Mouse (Mus musculus) liver, embryonic 11.5 days (tissue): ENCODE data around the gene Plcb4. TPM values are rescaled to one million over a fixed set of nuclear protein-coding genes. Genes with fewer than 3 reads are reported as not detected.
"Not testable (repeated sequence)": the region's sequence is repeated elsewhere in the genome, so short reads cannot be mapped to it uniquely, and the experiment has no call there.

Source experiments
- ATAC-seq: fragments of 200-750 bp; cut with Nextera tagmentation; replicated peaks from 2 replicates; pipeline ENCODE4 v1.8.0; 2017; ENCODE audit warnings: moderate number of reproducible peaks, mild to moderate bottlenecking, moderate TSS enrichment, moderate library complexity; ENCODE audit not compliant: low FRiP score
- DNase-seq: peaks from one replicate; pipeline ENCODE4 v3.0.0-alpha.2; 2017; ENCODE audit warnings: low spot score
- H3K27ac ChIP-seq: fragments of 300-500 bp; sonication (generic); 2 replicates; pipeline ENCODE4 v1.5.1; 2014; ENCODE audit warnings: mild to moderate bottlenecking, low read depth, low read length, control low read depth
- H3K27me3 ChIP-seq: fragments of 300-500 bp; sonication (generic); replicated peaks from 2 replicates; pipeline ENCODE4 v1.6.1; 2014; ENCODE audit warnings: low read length, mixed read lengths; ENCODE audit not compliant: control insufficient read depth, insufficient read depth
- H3K36me3 ChIP-seq: fragments of 300-500 bp; sonication (generic); 2 replicates; pipeline ENCODE4 v1.6.1; 2014; ENCODE audit warnings: mild to moderate bottlenecking, low read length, moderate library complexity, mixed read lengths; ENCODE audit not compliant: control insufficient read depth, insufficient read depth
- H3K4me1 ChIP-seq: fragments of 300-500 bp; sonication (generic); replicated peaks from 2 replicates; pipeline ENCODE4 v1.6.1; 2014; ENCODE audit warnings: low read length, mixed read lengths; ENCODE audit not compliant: control insufficient read depth, insufficient read depth
- H3K4me2 ChIP-seq: fragments of 300-500 bp; sonication (generic); 2 replicates; pipeline ENCODE4 v1.6.1; 2014; ENCODE audit warnings: mild to moderate bottlenecking, control low read depth, moderate library complexity
- H3K4me3 ChIP-seq: fragments of 300-500 bp; sonication (generic); 2 replicates; pipeline ENCODE4 v1.5.1; 2014; ENCODE audit warnings: low read depth, low read length, control low read depth
- H3K9ac ChIP-seq: fragments of 300-500 bp; sonication (generic); 2 replicates; pipeline ENCODE4 v1.6.1; 2014; ENCODE audit warnings: low read depth, low read length, control low read depth
- H3K9me3 ChIP-seq: fragments of 300-500 bp; sonication (generic); 2 replicates; pipeline ENCODE4 v1.6.1; 2016; ENCODE audit warnings: low read length, inconsistent platforms, mixed read lengths; ENCODE audit not compliant: control insufficient read depth
- WGBS: fragments of 180-500 bp; shearing (Covaris S2); extraction: QIAGEN DNeasy Blood & Tissue Kit; methylation state at CpG from one replicate; pipeline ENCODE4 v1.1.7; 2014; 5-methylcytosine and 5-hydroxymethylcytosine counted together
- polyA plus RNA-seq: library from polyadenylated mRNA; unstranded; fragments of >200 nt; fragmentation: Nextera tagmentation; extraction: Ambion mirVana; gene quantifications from 2 replicates; pipeline ENCODE4 v1.2.1, GENCODE M21; 2014

Plcb4 gene
- polyA plus RNA-seq, 1 experiment from 2014 or later: 10.3 TPM

GRCm38 (mm10) chr2:135733926-135734510, 75.2 kb downstream of the Plcb4 start:
- Histone ChIP-seq H3K27ac (no peak overlapping the region), H3K9me3 (no peaks in the 10 kb centered on the region), H3K27me3 (no peaks in the 10 kb centered on the region), H3K36me3 (no peaks in the 10 kb centered on the region), H3K9ac (no peak overlapping the region), H3K4me1 (peaks cover 14% of the 10 kb centered on the region), H3K4me2 (no peak overlapping the region), H3K4me3 (no peak overlapping the region)
- DNase-seq: no peak
- WGBS: 60% methylated on average over 10 of the region's 10 CpGs
- no peak for ATAC-seq

GRCm38 (mm10) chr2:135737506-135737905, 78.7 kb downstream of the Plcb4 start:
- no peak overlapping the region for H3K27ac ChIP-seq
- no peaks in the 10 kb centered on the region for H3K9me3 ChIP-seq
- ATAC-seq: no peak
- 54% methylated on average over 9 of the region's 9 CpGs for WGBS
- H3K4me2 ChIP-seq: no peak overlapping the region
- H3K9ac ChIP-seq: no peak overlapping the region
- H3K36me3 ChIP-seq: no peaks in the 10 kb centered on the region
- H3K27me3 ChIP-seq: no peaks in the 10 kb centered on the region
- peaks cover 7% of the 10 kb centered on the region for H3K4me1 ChIP-seq
- no peak overlapping the region for H3K4me3 ChIP-seq
- no peak for DNase-seq

DNA sequence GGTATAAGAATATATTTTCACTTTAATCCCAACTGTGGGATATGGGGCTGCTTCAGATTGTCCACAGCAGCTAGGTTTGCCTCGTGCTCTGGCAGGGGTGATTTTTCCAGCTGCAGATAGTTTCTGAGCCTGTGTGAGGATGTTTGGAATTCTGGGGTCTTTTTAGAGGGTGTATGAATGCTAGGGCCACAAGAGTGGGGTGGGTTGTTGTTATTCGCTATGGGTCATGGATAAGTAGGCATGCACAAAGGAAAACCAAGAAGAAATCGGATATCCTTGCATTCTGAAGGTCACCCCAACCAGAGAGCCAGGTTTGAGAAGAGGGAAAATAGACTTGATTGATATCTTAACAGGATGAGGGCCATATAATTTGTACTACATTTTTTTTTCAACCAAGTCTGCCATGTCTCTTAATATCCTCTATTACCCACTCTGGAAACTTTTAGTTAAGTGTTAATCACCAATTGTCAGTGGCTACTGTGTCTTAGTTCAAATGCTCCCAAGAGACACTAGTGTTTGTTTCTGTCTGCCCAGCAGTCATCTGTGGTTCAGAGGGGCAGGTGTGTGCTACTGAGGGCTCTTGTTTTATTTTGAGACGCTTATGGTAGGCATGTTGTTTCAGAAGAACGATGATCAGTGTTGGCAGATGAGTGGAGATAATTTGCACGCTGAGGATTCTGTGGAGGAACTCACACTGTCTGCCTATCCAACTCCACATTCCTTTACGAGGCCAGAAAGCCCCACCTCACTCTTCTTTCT, 79.4 kb downstream of the Plcb4 start:
- ATAC-seq: not testable (repeated sequence)

GRCm38 (mm10) chr2:135738950-135739349, 80.1 kb downstream of the Plcb4 start:
- Histone ChIP-seq H3K4me2 (no peak overlapping the region), H3K27ac (no peak overlapping the region), H3K9ac (no peak overlapping the region), H3K4me1 (no peaks in the 10 kb centered on the region), H3K9me3 (no peaks in the 10 kb centered on the region), H3K27me3 (no peaks in the 10 kb centered on the region), H3K4me3 (no peak overlapping the region), H3K36me3 (no peaks in the 10 kb centered on the region)
- DNase-seq (no peak), ATAC-seq (no peak)
- 39% methylated on average over 1 of the region's 1 CpGs for WGBS

More for the DNA sequence above, 79.4 kb downstream of the Plcb4 start:
- H3K4me1 ChIP-seq, H3K9me3 ChIP-seq, H3K36me3 ChIP-seq, H3K9ac ChIP-seq, DNase-seq, H3K4me3 ChIP-seq, H3K27ac ChIP-seq, H3K4me2 ChIP-seq, H3K27me3 ChIP-seq: not testable (repeated sequence)
- WGBS: 79% methylated on average over 7 of the region's 7 CpGs

GRCm38 (mm10) chr2:135742954-135743700, 84.3 kb downstream of the Plcb4 start:
- Histone ChIP-seq H3K27ac (no peak overlapping the region), H3K9ac (no peak overlapping the region), H3K4me1 (no peaks in the 10 kb centered on the region), H3K4me3 (no peak overlapping the region), H3K4me2 (no peak overlapping the region), H3K9me3 (no peaks in the 10 kb centered on the region), H3K36me3 (no peaks in the 10 kb centered on the region), H3K27me3 (no peaks in the 10 kb centered on the region)
- WGBS: 79% methylated on average over 10 of the region's 10 CpGs
- ATAC-seq: no peak
- no peak for DNase-seq

DNA sequence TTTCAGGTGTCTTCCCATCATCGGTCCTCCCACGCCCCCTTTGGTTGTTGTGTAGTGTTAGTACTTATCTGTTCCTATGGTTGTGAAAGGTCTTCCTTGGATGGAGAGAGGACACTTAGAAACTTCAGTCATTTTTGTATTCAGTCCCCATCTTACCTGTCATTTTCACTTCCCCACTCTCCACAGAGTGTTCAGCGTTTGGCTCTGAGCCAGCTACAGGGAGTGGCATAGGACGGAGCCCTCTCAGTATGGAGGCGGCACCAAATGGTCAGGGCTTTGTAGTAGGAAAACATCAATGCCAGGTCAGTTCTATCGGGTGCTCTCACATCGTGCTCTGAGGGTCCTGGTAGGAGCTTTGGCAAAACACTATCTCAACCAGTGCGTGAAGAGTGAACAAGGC, 85.9 kb downstream of the Plcb4 start:
- H3K4me2 ChIP-seq: no peak overlapping the region
- no peaks in the 10 kb centered on the region for H3K27me3 ChIP-seq
- no peak for DNase-seq
- no peaks in the 10 kb centered on the region for H3K36me3 ChIP-seq
- H3K4me3 ChIP-seq: no peak overlapping the region
- 73% methylated on average over 8 of the region's 8 CpGs for WGBS
- no peak overlapping the region for H3K9ac ChIP-seq
- ATAC-seq: 0 out of 2 replicates have a peak, but pooled peaks have one; percentile 15
- no peaks in the 10 kb centered on the region for H3K4me1 ChIP-seq
- no peak overlapping the region for H3K27ac ChIP-seq
- no peaks in the 10 kb centered on the region for H3K9me3 ChIP-seq

DNA sequence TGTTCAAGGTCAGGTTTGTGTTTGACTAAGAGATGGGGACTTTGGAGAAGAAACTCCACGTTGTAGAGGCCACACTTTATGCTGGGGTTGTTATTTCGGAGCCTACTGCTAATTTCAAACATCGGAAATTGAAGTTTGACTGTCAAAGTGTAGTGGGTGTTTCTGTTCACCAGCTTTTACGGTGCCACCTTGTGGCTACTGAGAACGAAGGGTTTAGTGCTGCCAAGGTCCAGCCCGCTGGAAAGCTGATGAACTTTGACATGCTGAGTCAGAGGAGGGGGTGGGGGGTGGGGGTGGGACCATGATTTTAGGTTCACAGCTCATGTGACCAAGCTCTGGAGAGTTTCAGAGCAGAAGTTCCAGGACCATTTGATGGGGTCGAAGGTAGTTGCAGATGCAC, 86.3 kb downstream of the Plcb4 start:
- ATAC-seq (no peak), DNase-seq (no peak)
- Histone ChIP-seq H3K27ac (no peak overlapping the region), H3K36me3 (no peaks in the 10 kb centered on the region), H3K4me3 (no peak overlapping the region), H3K27me3 (no peaks in the 10 kb centered on the region), H3K4me2 (no peak overlapping the region), H3K9me3 (no peaks in the 10 kb centered on the region), H3K4me1 (no peaks in the 10 kb centered on the region), H3K9ac (no peak overlapping the region)
- 48% methylated on average over 7 of the region's 7 CpGs for WGBS

GRCm38 (mm10) chr2:135748441-135748840, 89.6 kb downstream of the Plcb4 start:
- H3K9me3 ChIP-seq: no peaks in the 10 kb centered on the region
- no peak for ATAC-seq
- no peak overlapping the region for H3K27ac ChIP-seq
- H3K27me3 ChIP-seq: no peaks in the 10 kb centered on the region
- no peak overlapping the region for H3K9ac ChIP-seq
- 77% methylated on average over 5 of the region's 5 CpGs for WGBS
- H3K36me3 ChIP-seq: no peaks in the 10 kb centered on the region
- H3K4me1 ChIP-seq: no peaks in the 10 kb centered on the region
- no peak overlapping the region for H3K4me3 ChIP-seq
- no peak overlapping the region for H3K4me2 ChIP-seq
- no peak for DNase-seq
